ENCODE assay signal across 14 mouse cellular contexts in the genomic region with DNA sequence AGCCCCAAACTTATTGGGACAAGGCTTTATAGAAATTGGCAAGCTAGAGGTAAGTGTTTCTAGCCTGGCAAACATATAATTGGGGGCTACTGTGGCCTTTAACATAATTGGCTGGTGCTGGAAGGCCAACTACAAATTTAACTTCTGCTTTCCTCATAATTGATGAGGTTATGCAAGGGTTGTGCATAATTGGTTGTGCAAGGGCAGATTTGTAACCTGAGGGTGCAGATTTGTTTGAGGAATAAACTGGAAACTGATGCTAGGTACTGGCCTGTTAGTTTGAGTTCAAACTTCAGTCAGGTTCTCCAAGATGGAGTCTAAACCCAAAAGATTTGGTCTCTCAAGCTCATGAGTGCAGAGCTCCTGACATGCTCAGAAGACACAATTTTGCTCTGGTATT.
"Had no signal": no experiment of that assay in that cellular context is flagged by ENCODE, and none has a peak within 500 bp of the region (broad histone marks: within the 10 kb centered on the region; RNA-seq: fewer than 3 reads in every experiment).

No protein-coding gene starts in this region.

- H3K4me2 ChIP-seq: liver, embryonic 13.5 days; lung, embryonic 14.5 days; midbrain, embryonic 11.5 days; midbrain, embryonic 15.5 days had no signal

- H3K27me3 ChIP-seq: liver, embryonic 13.5 days; midbrain, embryonic 15.5 days; neural tube, embryonic 13.5 days had no signal

- DNase-seq: kidney, adult 18-20 months; kidney, adult 9 months; kidney, postnatal 14 days; kidney, postnatal 4 days; liver, embryonic 13.5 days; lung, embryonic 14.5 days; thymus, adult 18-20 months; thymus, postnatal 36 days had no signal

- H3K9ac ChIP-seq: liver, embryonic 13.5 days; lung, embryonic 14.5 days; midbrain, embryonic 15.5 days; neural tube, embryonic 13.5 days had no signal

- H3K9me3 ChIP-seq: liver, embryonic 13.5 days; megakaryocyte, embryonic 14.5 days; midbrain, embryonic 15.5 days; neural tube, embryonic 13.5 days had no signal

- H3K36me3 ChIP-seq: liver, embryonic 13.5 days; midbrain, embryonic 15.5 days; neural tube, embryonic 13.5 days had no signal

- H3K4me1 ChIP-seq: midbrain, embryonic 15.5 days; neural tube, embryonic 13.5 days had no signal

- ATAC-seq: lung, postnatal 0 days; midbrain, embryonic 15.5 days had no signal

- H3K27ac ChIP-seq: liver, embryonic 13.5 days; macrophage; midbrain, embryonic 15.5 days had no signal

- H3K4me3 ChIP-seq: liver, embryonic 13.5 days; megakaryocyte, embryonic 14.5 days; midbrain, embryonic 15.5 days; neural tube, embryonic 13.5 days had no signal
